ENCODE assay signal across 22 mouse cellular contexts in genomic region chr8:122572751-122573150, GRCm38 (mm10). TPM values are rescaled to one million over a fixed set of nuclear protein-coding genes. Genes with fewer than 3 reads are reported as not detected.
DNase-seq lines count a peak whose midpoint lies in the region; ATAC-seq and TF ChIP-seq lines count a peak whose summit lies in the region.
"Had no signal": no experiment of that assay in that cellular context is flagged by ENCODE, and none has a peak within 500 bp of the region (broad histone marks: within the 10 kb centered on the region; RNA-seq: fewer than 3 reads in every experiment).

No protein-coding gene starts in this region.

- H3K36me3 ChIP-seq in kidney, adult 2 months (ENCODE audit: control insufficient read depth, insufficient read depth, low read length), result no peaks in the 10 kb centered on the region
- peaks cover 66% of the 10 kb centered on the region for H3K36me3 ChIP-seq in midbrain, embryonic 10.5 days
- peaks cover 26% of the 10 kb centered on the region for H3K36me3 ChIP-seq in midbrain, embryonic 14.5 days (ENCODE audit: control insufficient read depth, insufficient read depth, low read length)
- H3K36me3 ChIP-seq in intestine, embryonic 15.5 days, result peaks cover 31% of the 10 kb centered on the region

- DNase-seq in kidney, adult 2 months, result peak; percentile 84
- DNase-seq in kidney, postnatal 10 days, result no peak
- DNase-seq in midbrain, embryonic 10.5 days (ENCODE audit: low spot score), result no peak
- DNase-seq in midbrain, embryonic 14.5 days, result no peak
- DNase-seq in kidney, postnatal 36 days, result peak; percentile 58 to 67
- DNase-seq in lung, postnatal 25 days (ENCODE audit: low spot score), result no peak
- DNase-seq: adrenal gland, postnatal 14 days; B cell, adult 2 months; cerebellum, adult 2 months; gastrocnemius, postnatal 14 days; heart, adult 11 months; right cerebral cortex, adult 18-20 months had no signal

- H3K4me1 ChIP-seq in kidney, adult 2 months (ENCODE audit: control insufficient read depth, insufficient read depth, low read length), result peaks cover 19% of the 10 kb centered on the region
- H3K4me1 ChIP-seq in midbrain, embryonic 10.5 days, result peaks cover 93% of the 10 kb centered on the region
- H3K4me1 ChIP-seq in midbrain, embryonic 14.5 days (ENCODE audit: control insufficient read depth, insufficient read depth, low read length), result peaks cover 21% of the 10 kb centered on the region
- H3K4me1 ChIP-seq in intestine, embryonic 15.5 days (replicated peaks), result peaks cover 42% of the 10 kb centered on the region

- no peaks in the 10 kb centered on the region for H3K9me3 ChIP-seq in midbrain, embryonic 10.5 days (replicated peaks)
- no peaks in the 10 kb centered on the region for H3K9me3 ChIP-seq in midbrain, embryonic 14.5 days (ENCODE audit: control insufficient read depth, low read length)
- H3K9me3 ChIP-seq in intestine, embryonic 15.5 days, result no peaks in the 10 kb centered on the region
- H3K9me3 ChIP-seq: hindbrain, embryonic 10.5 days; neural tube, embryonic 15.5 days had no signal

- ATAC-seq in midbrain, embryonic 14.5 days (ENCODE audit: low FRiP score, low TSS enrichment), result no peak
- ATAC-seq in intestine, embryonic 15.5 days, result no peak
- ATAC-seq: forebrain, embryonic 14.5 days; hindbrain, embryonic 16.5 days; lung, postnatal 0 days; midbrain, embryonic 16.5 days had no signal

- no peak overlapping the region for H3K9ac ChIP-seq in midbrain, embryonic 14.5 days (replicated peaks; ENCODE audit: low read length)
- no peak overlapping the region for H3K9ac ChIP-seq in intestine, embryonic 15.5 days
- H3K9ac ChIP-seq: neural tube, embryonic 15.5 days had no signal

- TF ChIP-seq CTCF in kidney, adult 2 months (conservative IDR thresholded peaks at IDR 0.05; ENCODE audit: insufficient read depth, insufficient read length, low read depth, low read length), result no peak

- no peak overlapping the region for H3K27ac ChIP-seq in kidney, adult 2 months (ENCODE audit: insufficient read depth, low read depth, low read length)
- H3K27ac ChIP-seq in midbrain, embryonic 10.5 days (replicated peaks), result 0 out of 2 replicates have a peak overlapping the region, but pooled peaks have one; percentile 59
- H3K27ac ChIP-seq in midbrain, embryonic 14.5 days (replicated peaks; ENCODE audit: low read depth, low read length), result no peak overlapping the region
- H3K27ac ChIP-seq in intestine, embryonic 15.5 days, result 0 out of 2 replicates have a peak overlapping the region, but pooled peaks have one; percentile 24
- H3K27ac ChIP-seq: kidney, postnatal 0 days; neural tube, embryonic 15.5 days; stomach, postnatal 0 days had no signal

- WGBS in kidney, adult 2 months, result 70% methylated on average over 3 of the region's 3 CpGs
- 92% methylated on average over 3 of the region's 3 CpGs for WGBS in midbrain, embryonic 10.5 days
- WGBS in midbrain, embryonic 14.5 days, result 94% methylated on average over 3 of the region's 3 CpGs
- WGBS in intestine, embryonic 15.5 days, result 73% methylated on average over 3 of the region's 3 CpGs

- no peak overlapping the region for H3K4me3 ChIP-seq in kidney, adult 2 months (ENCODE audit: insufficient read depth, low read depth, low read length)
- no peak overlapping the region for H3K4me3 ChIP-seq in midbrain, embryonic 10.5 days
- no peak overlapping the region for H3K4me3 ChIP-seq in midbrain, embryonic 14.5 days (replicated peaks; ENCODE audit: low read depth, low read length)
- H3K4me3 ChIP-seq in intestine, embryonic 15.5 days (replicated peaks), result no peak overlapping the region
- H3K4me3 ChIP-seq: hindbrain, embryonic 10.5 days; neural tube, embryonic 15.5 days had no signal

- TF ChIP-seq POLR2A in kidney, adult 2 months (IDR thresholded peaks at IDR 0.05; ENCODE audit: low read depth, low read length), result no peak

- H3K4me2 ChIP-seq in midbrain, embryonic 14.5 days (ENCODE audit: low read length), result no peak overlapping the region
- H3K4me2 ChIP-seq in intestine, embryonic 15.5 days (replicated peaks), result no peak overlapping the region
- H3K4me2 ChIP-seq: heart, embryonic 11.5 days; neural tube, embryonic 15.5 days had no signal

- no peaks in the 10 kb centered on the region for H3K27me3 ChIP-seq in kidney, adult 2 months (replicated peaks; ENCODE audit: control insufficient read depth, insufficient read depth, low read length)
- no peaks in the 10 kb centered on the region for H3K27me3 ChIP-seq in midbrain, embryonic 10.5 days (ENCODE audit: low read depth, poor library complexity, severe bottlenecking)
- no peaks in the 10 kb centered on the region for H3K27me3 ChIP-seq in midbrain, embryonic 14.5 days (ENCODE audit: control insufficient read depth, insufficient read depth, low read length)
- H3K27me3 ChIP-seq in intestine, embryonic 15.5 days (replicated peaks), result no peaks in the 10 kb centered on the region
- H3K27me3 ChIP-seq: neural tube, embryonic 15.5 days had no signal

RNA-seq across cellular contexts. Expression of gene Aprt, which starts 4.0 kb away (rescaled TPM):
- 177 and 190 TPM in 2 replicates for polyA plus RNA-seq in kidney, adult 2 months (2012; rRNA removed)
- polyA plus RNA-seq in midbrain, embryonic 10.5 days (2016; fragmentation: Nextera tagmentation; extraction: Ambion mirVana), result 241 and 278 TPM in 2 replicates
- 146 and 161 TPM in 2 replicates for polyA plus RNA-seq in midbrain, embryonic 14.5 days (2014; fragmentation: Nextera tagmentation; extraction: Ambion mirVana)
- polyA plus RNA-seq in intestine, embryonic 15.5 days (2015; fragmentation: Nextera tagmentation; extraction: Ambion mirVana), result 545 and 612 TPM in 2 replicates

RNA-seq across cellular contexts. Expression of gene Cdt1, which starts 4.9 kb away (rescaled TPM):
- 7.1 and 8.6 TPM in 2 replicates for polyA plus RNA-seq in kidney, adult 2 months (2012; rRNA removed)
- 63.2 and 70.9 TPM in 2 replicates for polyA plus RNA-seq in midbrain, embryonic 10.5 days (2016; fragmentation: Nextera tagmentation; extraction: Ambion mirVana)
- 5.9 and 7.6 TPM in 2 replicates for polyA plus RNA-seq in midbrain, embryonic 14.5 days (2014; fragmentation: Nextera tagmentation; extraction: Ambion mirVana)
- polyA plus RNA-seq in intestine, embryonic 15.5 days (2015; fragmentation: Nextera tagmentation; extraction: Ambion mirVana), result 40.3 and 41.8 TPM in 2 replicates

RNA-seq across cellular contexts. Expression of gene Piezo1, which starts 21.6 kb away (rescaled TPM):
- polyA plus RNA-seq in kidney, adult 2 months (2012; rRNA removed), result 102 and 121 TPM in 2 replicates
- 5.8 and 8.2 TPM in 2 replicates for polyA plus RNA-seq in midbrain, embryonic 10.5 days (2016; fragmentation: Nextera tagmentation; extraction: Ambion mirVana)
- polyA plus RNA-seq in midbrain, embryonic 14.5 days (2014; fragmentation: Nextera tagmentation; extraction: Ambion mirVana), result 1.0 and 4.6 TPM in 2 replicates
- 10.8 and 12.2 TPM in 2 replicates for polyA plus RNA-seq in intestine, embryonic 15.5 days (2015; fragmentation: Nextera tagmentation; extraction: Ambion mirVana)

RNA-seq across cellular contexts. Expression of gene Galns, which starts 38.5 kb away (rescaled TPM):
- 36.2 and 44.5 TPM in 2 replicates for polyA plus RNA-seq in kidney, adult 2 months (2012; rRNA removed)
- polyA plus RNA-seq in midbrain, embryonic 10.5 days (2016; fragmentation: Nextera tagmentation; extraction: Ambion mirVana), result 6.6 and 7.7 TPM in 2 replicates
- polyA plus RNA-seq in midbrain, embryonic 14.5 days (2014; fragmentation: Nextera tagmentation; extraction: Ambion mirVana), result 5.5 and 6.3 TPM in 2 replicates
- polyA plus RNA-seq in intestine, embryonic 15.5 days (2015; fragmentation: Nextera tagmentation; extraction: Ambion mirVana), result 17.1 and 18.8 TPM in 2 replicates

RNA-seq across cellular contexts. Expression of gene Trappc2l, which starts 38.7 kb away (rescaled TPM):
- polyA plus RNA-seq in kidney, adult 2 months (2012; rRNA removed), result 258 and 302 TPM in 2 replicates
- 51.0 and 61.2 TPM in 2 replicates for polyA plus RNA-seq in midbrain, embryonic 10.5 days (2016; fragmentation: Nextera tagmentation; extraction: Ambion mirVana)
- polyA plus RNA-seq in midbrain, embryonic 14.5 days (2014; fragmentation: Nextera tagmentation; extraction: Ambion mirVana), result 107 and 158 TPM in 2 replicates
- 58.0 and 76.0 TPM in 2 replicates for polyA plus RNA-seq in intestine, embryonic 15.5 days (2015; fragmentation: Nextera tagmentation; extraction: Ambion mirVana)

Comparison
In these comparisons a context has a peak if more than half of its experiments do, and no peak if none do; other contexts are left out.
1. DNase-seq: peak in kidney, adult 2 months (single experiment) and kidney, postnatal 36 days (2 of 2); none in kidney, postnatal 10 days (single experiment), midbrain, embryonic 10.5 days (single experiment), midbrain, embryonic 14.5 days (single experiment) and lung, postnatal 25 days (single experiment).
2. H3K27ac ChIP-seq: peak in midbrain, embryonic 10.5 days (single experiment) and intestine, embryonic 15.5 days (single experiment); none in kidney, adult 2 months (single experiment) and midbrain, embryonic 14.5 days (single experiment).